Mouse (Mus musculus) macrophage (primary cell): ENCODE measurements around the gene Lsm12. TPM values are rescaled to one million over a fixed set of nuclear protein-coding genes. Genes with fewer than 3 reads are reported as not detected.

ENCODE experiments used
- H3K27ac ChIP-seq: fragments of 350-480 bp; formaldehyde crosslinking; 2 replicates; pipeline ENCODE4 v1.9.0; 2021
- H3K36me3 ChIP-seq: fragments of 350-480 bp; formaldehyde crosslinking; 2 replicates; pipeline ENCODE4 v1.9.0; 2021; ENCODE audit errors: inconsistent target
- H3K4me3 ChIP-seq: fragments of 350-480 bp; formaldehyde crosslinking; 2 replicates; pipeline ENCODE4 v1.9.0; 2021; ENCODE audit errors: inconsistent target
- H3K79me2 ChIP-seq: fragments of 350-480 bp; formaldehyde crosslinking; 2 replicates; pipeline ENCODE4 v1.9.0; 2021; ENCODE audit errors: inconsistent target
- WGBS: methylation state at CpG from one replicate; pipeline ENCODE4 v1.1.7; 2026; ENCODE audit warnings: inconsistent platforms; ENCODE audit not compliant: missing documents; 5-methylcytosine and 5-hydroxymethylcytosine counted together
- polyA plus RNA-seq: library from polyadenylated mRNA; stranded (reverse); fragments of 250-400 nt; gene quantifications from 3 replicates; pipeline ENCODE4 v1.2.4, GENCODE M21; 2018; ENCODE audit warnings: inconsistent platforms

The Lsm12 gene
- polyA plus RNA-seq, 1 experiment from 2014 or later: 59.1 TPM

DNA sequence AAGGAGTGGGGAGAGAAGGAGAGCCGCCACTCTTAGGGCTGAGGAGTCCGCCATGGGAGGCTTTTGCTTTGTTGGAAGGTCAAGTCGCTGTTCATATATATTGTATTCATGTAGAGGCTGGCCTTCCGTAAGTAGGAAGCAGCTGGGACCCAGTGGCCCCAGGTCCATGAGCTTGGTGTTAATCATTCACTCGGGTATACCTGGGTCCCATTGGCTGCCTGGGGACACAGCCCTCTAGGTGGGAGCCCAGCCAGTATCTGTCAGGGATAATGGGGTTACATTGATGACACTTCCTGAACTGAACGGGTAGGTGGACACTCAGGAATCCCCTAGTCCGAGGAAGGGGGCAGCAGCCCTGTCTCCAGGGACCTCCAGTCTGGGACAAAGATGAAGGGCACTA is 42.7 kb downstream of the Lsm12 start:
- no peak overlapping the region for H3K4me3 ChIP-seq
- H3K27ac ChIP-seq: no peak overlapping the region
- 80% methylated on average over 7 of the region's 7 CpGs for WGBS
- no peaks in the 10 kb centered on the region for H3K36me3 ChIP-seq
- no peaks in the 10 kb centered on the region for H3K79me2 ChIP-seq

DNA sequence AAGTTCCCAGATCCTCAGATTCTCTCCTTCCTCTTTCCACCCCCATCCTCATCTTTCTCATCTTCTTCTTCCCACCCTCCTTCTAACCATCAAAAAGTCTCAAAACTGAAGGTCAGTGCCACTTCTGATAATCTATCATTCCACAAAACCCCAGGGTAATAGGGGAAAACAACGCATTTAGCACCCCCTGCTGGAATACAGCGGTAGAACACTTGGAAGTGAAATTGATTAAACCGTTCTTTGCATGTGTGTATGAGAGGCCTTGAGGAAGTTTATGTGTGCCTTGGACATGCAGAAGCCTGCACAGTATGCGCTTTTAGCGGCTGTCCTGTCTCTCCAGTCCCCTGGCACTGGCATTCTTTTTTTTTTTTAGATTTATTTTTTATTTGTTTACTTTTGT is 44.6 kb downstream of the Lsm12 start:
- Histone ChIP-seq H3K27ac (no peak overlapping the region), H3K79me2 (no peaks in the 10 kb centered on the region), H3K36me3 (no peaks in the 10 kb centered on the region), H3K4me3 (no peak overlapping the region)
- 0% methylated on average over 5 of the region's 5 CpGs for WGBS

DNA sequence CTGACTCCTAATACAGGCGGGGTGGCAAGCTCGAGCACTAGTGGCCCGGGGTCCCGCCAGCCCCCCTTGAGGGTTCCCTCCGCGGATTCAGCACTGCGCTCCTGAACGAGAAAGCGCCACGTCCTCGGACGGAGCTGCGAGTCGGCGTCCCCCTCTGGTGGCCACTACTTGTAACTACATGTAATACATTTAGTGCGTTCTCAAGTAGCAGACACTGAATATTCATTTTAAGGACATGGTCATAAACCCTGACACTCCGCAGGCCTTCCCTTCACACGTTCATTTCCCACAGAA is 46.7 kb downstream of the Lsm12 start:
- no peaks in the 10 kb centered on the region for H3K79me2 ChIP-seq
- no peak overlapping the region for H3K4me3 ChIP-seq
- H3K36me3 ChIP-seq: no peaks in the 10 kb centered on the region
- 2% methylated on average over 18 of the region's 18 CpGs for WGBS
- H3K27ac ChIP-seq: no peak overlapping the region

DNA sequence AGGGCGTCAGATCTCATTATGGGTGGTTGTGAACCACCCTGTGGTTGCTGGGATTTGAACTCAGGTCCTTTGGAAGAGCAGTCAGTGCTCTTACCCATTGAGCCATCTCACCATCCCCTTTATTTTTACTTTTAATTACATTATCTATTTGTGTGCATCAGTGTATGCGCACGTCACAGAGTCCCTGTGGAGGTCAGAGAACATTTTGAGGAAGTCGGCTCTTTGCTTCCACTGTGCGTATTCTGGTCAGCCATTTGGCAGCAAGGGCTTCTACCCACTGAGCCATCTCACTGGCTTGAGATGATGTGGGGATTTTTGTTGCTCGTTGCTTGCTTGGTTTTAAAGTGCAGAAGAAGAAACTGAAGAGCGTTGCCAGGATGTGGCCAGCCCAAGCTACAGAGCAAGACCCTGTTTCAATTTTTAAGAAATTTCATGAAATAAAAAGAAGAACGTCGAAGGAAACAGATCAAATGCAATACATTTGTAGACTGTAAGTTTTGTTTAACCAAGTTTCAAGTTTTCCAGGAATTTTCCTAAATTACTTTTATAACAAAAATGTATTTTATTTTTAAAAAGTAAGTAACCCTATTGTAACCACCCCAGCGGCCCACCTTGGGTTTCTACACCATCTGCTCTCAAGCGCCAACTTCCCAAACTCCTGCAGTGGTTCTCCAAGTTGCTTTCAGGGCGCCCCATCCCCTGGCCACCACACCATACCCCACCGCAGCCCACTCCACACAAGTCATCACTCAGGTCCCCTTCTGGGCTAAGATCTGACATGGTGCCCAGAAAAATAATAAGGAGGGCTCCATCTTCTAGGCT is 47.3 kb downstream of the Lsm12 start:
- Histone ChIP-seq H3K79me2 (no peaks in the 10 kb centered on the region), H3K4me3 (no peak overlapping the region), H3K36me3 (no peaks in the 10 kb centered on the region), H3K27ac (no peak overlapping the region)
- 22% methylated on average over 13 of the region's 13 CpGs for WGBS

DNA sequence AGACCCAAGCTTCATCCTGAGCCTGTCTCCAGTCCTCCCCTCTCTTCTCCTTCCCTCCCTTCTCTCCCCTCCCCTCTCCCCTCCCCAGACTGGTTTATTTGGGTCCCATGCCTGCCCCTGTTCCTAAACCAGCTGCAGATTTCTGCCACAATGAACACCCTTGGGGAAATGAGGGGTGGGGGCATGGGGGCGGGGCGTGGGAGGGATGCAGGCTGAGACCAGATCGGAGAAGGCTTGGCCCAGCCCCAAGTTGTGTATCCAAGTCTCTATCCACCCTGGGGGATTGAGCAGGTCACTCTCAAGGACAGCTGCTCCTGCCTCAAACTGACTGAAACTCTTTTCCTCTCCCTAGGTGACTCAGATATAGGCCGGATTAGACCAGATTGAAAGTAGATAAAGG is 50.6 kb downstream of the Lsm12 start:
- H3K36me3 ChIP-seq: no peaks in the 10 kb centered on the region
- 62% methylated on average over 4 of the region's 4 CpGs for WGBS
- H3K27ac ChIP-seq: no peak overlapping the region
- H3K79me2 ChIP-seq: no peaks in the 10 kb centered on the region
- no peak overlapping the region for H3K4me3 ChIP-seq

DNA sequence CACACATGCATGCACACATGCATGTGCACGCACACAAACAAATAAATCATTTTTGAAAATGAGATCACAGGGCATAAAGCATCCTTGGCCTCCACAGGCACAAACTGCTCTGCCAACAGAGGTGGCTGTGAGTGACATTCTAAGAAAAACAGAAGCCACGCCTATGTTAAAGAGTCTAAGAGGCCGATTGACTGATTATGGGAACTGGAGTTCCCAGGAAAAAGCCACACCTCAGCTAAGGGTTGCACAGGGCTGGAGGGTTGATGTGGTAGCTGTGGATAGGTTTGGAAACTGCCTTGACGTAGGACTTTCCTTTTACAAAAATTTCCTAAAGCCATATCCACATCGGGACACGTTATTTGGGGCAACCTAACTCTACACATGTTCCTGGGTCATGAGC is 67.7 kb downstream of the Lsm12 start:
- Histone ChIP-seq H3K36me3 (no peaks in the 10 kb centered on the region), H3K4me3 (no peak overlapping the region), H3K79me2 (no peaks in the 10 kb centered on the region), H3K27ac (no peak overlapping the region)
- WGBS: 86% methylated on average over 6 of the region's 6 CpGs

DNA sequence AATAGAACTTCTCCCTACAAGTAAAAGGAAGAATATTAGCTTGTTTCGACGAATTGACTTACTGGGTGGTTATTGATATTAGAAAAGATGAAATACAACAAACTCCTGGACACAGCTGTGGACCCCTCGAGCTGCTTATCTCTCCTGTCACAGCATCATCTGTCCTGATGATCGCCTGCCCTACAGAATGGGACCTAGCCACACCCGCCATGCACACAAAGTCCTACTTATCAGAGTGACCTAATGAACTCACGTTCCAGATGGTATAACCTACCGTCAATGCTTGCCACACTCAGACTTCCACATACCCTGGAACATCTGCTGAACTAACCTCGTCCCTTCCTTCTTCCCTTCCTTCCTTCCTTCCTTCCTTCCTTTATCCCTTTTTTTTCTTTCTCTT is 68.9 kb downstream of the Lsm12 start:
- Histone ChIP-seq H3K79me2 (no peaks in the 10 kb centered on the region), H3K27ac (no peak overlapping the region), H3K4me3 (no peak overlapping the region), H3K36me3 (no peaks in the 10 kb centered on the region)
- WGBS: 74% methylated on average over 8 of the region's 8 CpGs

Other genes starting within 250 kb of the Lsm12 start
- not detected in 3 replicates for gene Sost, start 218.3 kb downstream of the Lsm12 start, polyA plus RNA-seq
- gene Cfap97d1, start 201.0 kb downstream of the Lsm12 start, polyA plus RNA-seq: not detected in 3 replicates
- gene Dusp3, start 198.3 kb downstream of the Lsm12 start, polyA plus RNA-seq: 119 to 143 TPM (median 138 TPM) in 3 replicates
- not detected in 3 replicates for gene Mpp3, start 156.8 kb downstream of the Lsm12 start, polyA plus RNA-seq
- 0.19 to 0.50 TPM (median 0.22 TPM) in 3 replicates for gene Cd300lg, start 143.8 kb downstream of the Lsm12 start, polyA plus RNA-seq
- gene Mpp2, start 96.8 kb downstream of the Lsm12 start, polyA plus RNA-seq: not detected in 3 replicates
- not detected in 3 replicates for gene Ppy, start 84.0 kb downstream of the Lsm12 start, polyA plus RNA-seq
- not detected in 3 replicates for gene Pyy, start 77.5 kb downstream of the Lsm12 start, polyA plus RNA-seq
- not detected in 3 replicates for gene Nags, start 39.8 kb downstream of the Lsm12 start, polyA plus RNA-seq
- gene Tmem101, start 28.9 kb downstream of the Lsm12 start, polyA plus RNA-seq: 4.6 to 11.0 TPM (median 10.6 TPM) in 3 replicates
- gene G6pc3, start 4.3 kb upstream of the Lsm12 start, polyA plus RNA-seq: 17.7 to 29.9 TPM (median 27.6 TPM) in 3 replicates
- gene Hdac5, start 44.9 kb upstream of the Lsm12 start, polyA plus RNA-seq: 31.9 to 58.0 TPM (median 47.9 TPM) in 3 replicates
- gene BC030867, start 63.6 kb upstream of the Lsm12 start, polyA plus RNA-seq: 0.22 to 4.2 TPM (median 1.5 TPM) in 3 replicates
- gene Asb16, start 83.4 kb upstream of the Lsm12 start, polyA plus RNA-seq: not detected in 3 replicates
- gene Tmub2, start 99.6 kb upstream of the Lsm12 start, polyA plus RNA-seq: 30.1 to 47.5 TPM (median 30.9 TPM) in 3 replicates
- gene Atxn7l3, start 111.3 kb upstream of the Lsm12 start, polyA plus RNA-seq: 14.9 to 36.0 TPM (median 29.4 TPM) in 3 replicates
- 44.6 to 66.0 TPM (median 62.1 TPM) in 3 replicates for gene Ubtf, start 134.4 kb upstream of the Lsm12 start, polyA plus RNA-seq
- not detected in 3 replicates for gene Slc4a1, start 180.9 kb upstream of the Lsm12 start, polyA plus RNA-seq
- 0.12 to 1.0 TPM (median 0.30 TPM) in 3 replicates for gene Rundc3a, start 208.1 kb upstream of the Lsm12 start, polyA plus RNA-seq
- gene Slc25a39, start 222.7 kb upstream of the Lsm12 start, polyA plus RNA-seq: 110 to 131 TPM (median 120 TPM) in 3 replicates
- gene Grn, start 245.0 kb upstream of the Lsm12 start, polyA plus RNA-seq: 2,366 to 2,992 TPM (median 2,461 TPM) in 3 replicates